Mouse (Mus musculus) hindbrain, embryonic 16.5 days (tissue): ENCODE data around the gene Tmem117. TPM values are rescaled to one million over a fixed set of nuclear protein-coding genes. Genes with fewer than 3 reads are reported as not detected.

ENCODE experiments used
- ATAC-seq: fragments of 200-750 bp; cut with Nextera tagmentation; 2 replicates; pipeline ENCODE4 v1.8.0; 2017; ENCODE audit warnings: moderate TSS enrichment, moderate library complexity
- H3K27ac ChIP-seq: fragments of 300-500 bp; sonication (generic); 2 replicates; pipeline ENCODE4 v1.5.1; 2014; ENCODE audit warnings: low read depth, mild to moderate bottlenecking, control low read depth, low read length, moderate library complexity
- H3K27me3 ChIP-seq: fragments of 300-500 bp; sonication (generic); replicated peaks from 2 replicates; pipeline ENCODE4 v1.6.1; 2014; ENCODE audit warnings: low read length; ENCODE audit not compliant: control insufficient read depth, insufficient read depth
- H3K36me3 ChIP-seq: fragments of 300-500 bp; sonication (generic); 2 replicates; pipeline ENCODE4 v1.6.1; 2014; ENCODE audit warnings: mild to moderate bottlenecking, low read length, moderate library complexity, mixed read lengths; ENCODE audit not compliant: control insufficient read depth, insufficient read depth
- H3K4me1 ChIP-seq: fragments of 300-500 bp; sonication (generic); 2 replicates; pipeline ENCODE4 v1.6.1; 2014; ENCODE audit warnings: low read depth, low read length; ENCODE audit not compliant: control insufficient read depth, insufficient read depth
- H3K4me2 ChIP-seq: fragments of 300-500 bp; sonication (generic); 2 replicates; pipeline ENCODE4 v1.6.1; 2014; ENCODE audit warnings: mild to moderate bottlenecking, low read length, control low read depth, moderate library complexity
- H3K4me3 ChIP-seq: fragments of 300-500 bp; sonication (generic); 2 replicates; pipeline ENCODE4 v1.5.1; 2014; ENCODE audit warnings: mild to moderate bottlenecking, low read length, control low read depth, moderate library complexity
- H3K9ac ChIP-seq: fragments of 300-500 bp; sonication (generic); 2 replicates; pipeline ENCODE4 v1.6.1; 2014; ENCODE audit warnings: low read depth, mild to moderate bottlenecking, control low read depth, low read length, moderate library complexity
- H3K9me3 ChIP-seq: fragments of 300-500 bp; sonication (generic); 2 replicates; pipeline ENCODE4 v1.6.1; 2014; ENCODE audit warnings: mild to moderate bottlenecking, low read length, moderate library complexity; ENCODE audit not compliant: control insufficient read depth
- WGBS: fragments of 180-500 bp; shearing (Covaris S2); extraction: QIAGEN DNeasy Blood & Tissue Kit; methylation state at CpG from one replicate; pipeline ENCODE4 v1.1.7; 2014; 5-methylcytosine and 5-hydroxymethylcytosine counted together
- polyA plus RNA-seq: library from polyadenylated mRNA; unstranded; fragments of >200 nt; fragmentation: Nextera tagmentation; extraction: Ambion mirVana; gene quantifications from 2 replicates; pipeline ENCODE4 v1.2.1, GENCODE M21; 2015

Tmem117 gene
- polyA plus RNA-seq, 1 experiment from 2014 or later, result 13.9 TPM

DNA sequence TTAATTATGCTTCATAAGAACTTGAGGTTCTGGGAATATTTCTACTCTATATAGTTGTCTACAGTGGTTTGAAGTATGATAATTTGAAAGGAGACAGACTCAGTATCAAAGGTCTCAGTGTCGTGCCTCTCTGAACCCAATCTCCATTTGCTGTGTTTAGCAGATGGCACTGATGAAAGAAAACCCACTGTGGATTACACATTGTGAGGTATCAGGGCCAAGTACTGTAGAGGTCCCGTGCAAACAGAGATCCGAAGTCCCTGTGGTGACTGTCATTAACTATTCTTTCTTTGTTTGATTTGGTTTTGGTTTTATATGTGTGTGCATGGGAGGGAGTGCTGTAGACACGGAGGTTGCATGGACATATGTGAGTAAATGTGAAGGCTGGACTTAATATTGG is 304.0 kb downstream of the Tmem117 start:
- H3K4me3 ChIP-seq, result no peak overlapping the region
- H3K9ac ChIP-seq, result no peak overlapping the region
- no peaks in the 10 kb centered on the region for H3K4me1 ChIP-seq
- no peaks in the 10 kb centered on the region for H3K36me3 ChIP-seq
- no peak for ATAC-seq
- H3K4me2 ChIP-seq, result no peak overlapping the region
- H3K27ac ChIP-seq, result no peak overlapping the region
- no peaks in the 10 kb centered on the region; the same call in 1 of the 2 replicates for H3K27me3 ChIP-seq
- H3K9me3 ChIP-seq, result no peaks in the 10 kb centered on the region
- 53% methylated on average over 4 of the region's 4 CpGs for WGBS

DNA sequence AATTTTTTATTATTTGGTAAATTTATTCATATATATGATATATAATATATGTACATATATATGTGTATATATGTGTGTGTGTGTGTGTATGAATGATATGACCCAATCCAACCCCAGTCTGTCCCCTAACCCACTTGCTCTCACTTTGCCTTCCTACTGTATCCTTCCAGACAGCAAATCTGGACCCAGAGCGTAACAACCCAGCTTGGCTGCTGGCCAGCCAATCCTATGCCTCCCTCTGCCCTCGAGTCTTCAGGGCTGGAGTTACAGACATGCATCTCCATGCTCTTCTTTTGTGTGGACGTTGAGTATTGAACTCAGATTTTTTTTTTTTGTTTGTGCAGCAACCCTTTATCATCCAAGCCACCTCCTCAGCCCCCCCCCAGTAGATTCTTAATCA is 304.4 kb downstream of the Tmem117 start:
- Histone ChIP-seq H3K4me3 (no peak overlapping the region), H3K36me3 (no peaks in the 10 kb centered on the region), H3K4me1 (no peaks in the 10 kb centered on the region), H3K9me3 (no peaks in the 10 kb centered on the region), H3K9ac (no peak overlapping the region), H3K4me2 (no peak overlapping the region), H3K27ac (no peak overlapping the region), H3K27me3 (no peaks in the 10 kb centered on the region; the same call in 1 of the 2 replicates)
- ATAC-seq, result no peak
- WGBS, result 26% methylated on average over 3 of the region's 3 CpGs

- Histone ChIP-seq H3K4me1 (no peaks in the 10 kb centered on the region), H3K27me3 (no peaks in the 10 kb centered on the region), H3K9ac (no peak overlapping the region), H3K36me3 (no peaks in the 10 kb centered on the region), H3K4me3 (no peak overlapping the region), H3K4me2 (no peak overlapping the region), H3K9me3 (no peaks in the 10 kb centered on the region), H3K27ac (no peak overlapping the region)
- ATAC-seq, result no peak
- 87% methylated on average over 3 of the region's 3 CpGs for WGBS
These were observed 312.9 kb downstream of the Tmem117 start for GRCm38 (mm10) chr15:94941954-94942353.

DNA sequence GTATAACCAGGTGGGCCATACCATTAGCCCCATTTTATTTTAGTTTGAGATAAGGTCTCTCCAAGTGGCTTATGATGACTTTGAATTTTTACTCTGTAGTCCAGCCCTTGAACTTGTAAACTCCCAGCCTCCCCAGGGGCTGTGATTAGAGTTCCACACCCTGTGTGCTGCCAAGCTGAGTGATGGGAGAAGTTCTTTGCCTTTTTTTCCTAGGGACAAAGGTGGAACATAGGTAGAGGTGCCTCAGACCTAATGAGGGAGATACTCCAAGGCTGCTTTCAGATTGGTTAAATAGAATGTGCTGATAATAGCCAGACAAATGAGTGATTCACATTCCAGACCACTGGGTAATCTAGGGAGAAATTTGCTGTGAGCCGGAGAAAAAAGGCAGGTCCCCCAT is 313.4 kb downstream of the Tmem117 start:
- Histone ChIP-seq H3K9ac (no peak overlapping the region), H3K27me3 (no peaks in the 10 kb centered on the region), H3K27ac (no peak overlapping the region), H3K4me2 (no peak overlapping the region), H3K9me3 (no peaks in the 10 kb centered on the region), H3K4me3 (no peak overlapping the region), H3K36me3 (no peaks in the 10 kb centered on the region), H3K4me1 (no peaks in the 10 kb centered on the region)
- no peak for ATAC-seq
- 31% methylated on average over 1 of the region's 1 CpGs for WGBS

GRCm38 (mm10) chr15:94943891-94944290 is 314.9 kb downstream of the Tmem117 start:
- H3K27ac ChIP-seq, result no peak overlapping the region
- H3K4me2 ChIP-seq, result no peak overlapping the region
- H3K27me3 ChIP-seq, result no peaks in the 10 kb centered on the region
- H3K9ac ChIP-seq, result no peak overlapping the region
- no peak for ATAC-seq
- no peak overlapping the region for H3K4me3 ChIP-seq
- no peaks in the 10 kb centered on the region for H3K36me3 ChIP-seq
- 65% methylated on average over 5 of the region's 5 CpGs for WGBS
- H3K9me3 ChIP-seq, result no peaks in the 10 kb centered on the region
- no peaks in the 10 kb centered on the region for H3K4me1 ChIP-seq

GRCm38 (mm10) chr15:94951382-94952048 is 322.5 kb downstream of the Tmem117 start:
- no peaks in the 10 kb centered on the region for H3K36me3 ChIP-seq
- WGBS, result 85% methylated on average over 7 of the region's 7 CpGs
- no peak overlapping the region for H3K27ac ChIP-seq
- H3K4me3 ChIP-seq, result no peak overlapping the region
- no peak overlapping the region for H3K4me2 ChIP-seq
- no peaks in the 10 kb centered on the region for H3K9me3 ChIP-seq
- no peak overlapping the region for H3K9ac ChIP-seq
- ATAC-seq, result no peak
- H3K4me1 ChIP-seq, result no peaks in the 10 kb centered on the region; the same call in 1 of the 2 replicates
- no peaks in the 10 kb centered on the region for H3K27me3 ChIP-seq

- Histone ChIP-seq H3K4me1 (no peaks in the 10 kb centered on the region; the same call in 1 of the 2 replicates), H3K4me3 (no peak overlapping the region), H3K9me3 (no peaks in the 10 kb centered on the region), H3K27ac (no peak overlapping the region), H3K9ac (no peak overlapping the region), H3K36me3 (no peaks in the 10 kb centered on the region), H3K27me3 (no peaks in the 10 kb centered on the region), H3K4me2 (no peak overlapping the region)
- 59% methylated on average over 3 of the region's 3 CpGs for WGBS
- ATAC-seq, result no peak
These were observed 327.7 kb downstream of the Tmem117 start for GRCm38 (mm10) chr15:94956697-94957096.

- H3K36me3 ChIP-seq, result no peaks in the 10 kb centered on the region
- no peaks in the 10 kb centered on the region for H3K9me3 ChIP-seq
- 63% methylated on average over 4 of the region's 4 CpGs for WGBS
- H3K27ac ChIP-seq, result no peak overlapping the region
- H3K9ac ChIP-seq, result no peak overlapping the region
- ATAC-seq, result no peak
- H3K4me3 ChIP-seq, result no peak overlapping the region
- no peak overlapping the region for H3K4me2 ChIP-seq
- no peaks in the 10 kb centered on the region for H3K27me3 ChIP-seq
- H3K4me1 ChIP-seq, result no peaks in the 10 kb centered on the region; the same call in 1 of the 2 replicates
These were observed 328.2 kb downstream of the Tmem117 start for GRCm38 (mm10) chr15:94957202-94957601.

DNA sequence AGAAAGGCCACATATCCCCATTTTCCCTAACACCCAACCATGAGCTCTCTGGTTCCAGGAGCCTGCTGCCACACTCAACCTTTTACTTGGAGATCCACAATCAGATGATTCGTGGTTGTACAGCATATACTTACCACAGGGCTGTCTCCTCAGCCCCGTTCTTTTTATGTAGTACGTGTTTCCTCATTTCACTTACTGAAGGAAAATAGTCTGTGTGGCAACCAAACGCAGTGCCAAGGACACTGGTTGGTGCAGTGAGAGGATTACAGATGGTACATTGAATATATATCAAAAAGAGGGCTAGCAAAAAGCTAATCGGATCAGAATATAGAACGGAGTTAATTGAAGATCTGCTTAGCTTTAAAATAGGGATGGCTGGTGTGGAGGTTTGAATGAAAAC is 338.0 kb downstream of the Tmem117 start:
- H3K9ac ChIP-seq, result no peak overlapping the region
- H3K27me3 ChIP-seq, result no peaks in the 10 kb centered on the region
- H3K36me3 ChIP-seq, result no peaks in the 10 kb centered on the region
- H3K9me3 ChIP-seq, result no peaks in the 10 kb centered on the region
- H3K4me3 ChIP-seq, result no peak overlapping the region
- no peak for ATAC-seq
- no peak overlapping the region for H3K27ac ChIP-seq
- no peaks in the 10 kb centered on the region for H3K4me1 ChIP-seq
- H3K4me2 ChIP-seq, result no peak overlapping the region
- WGBS, result 90% methylated on average over 6 of the region's 6 CpGs
